Mouse (Mus musculus) G1E-ER4 (cell line): Measurements from ENCODE around the gene Ccdc136. TPM values are rescaled to one million over a fixed set of nuclear protein-coding genes. Genes with fewer than 3 reads are reported as not detected.

ENCODE experiments used
- GATA1 ChIP-seq: IDR thresholded peaks from one replicate; pipeline ENCODE4 v1.8.0; 2012; ENCODE audit warnings: low read length, inconsistent platforms
- polyA plus RNA-seq: library from polyadenylated mRNA; stranded (reverse); fragments of >175 nt; gene quantifications from 2 replicates; pipeline ENCODE4 v1.2.3, GENCODE M21; 2012

Ccdc136 gene
- polyA plus RNA-seq, 1 experiment: not detected

DNA sequence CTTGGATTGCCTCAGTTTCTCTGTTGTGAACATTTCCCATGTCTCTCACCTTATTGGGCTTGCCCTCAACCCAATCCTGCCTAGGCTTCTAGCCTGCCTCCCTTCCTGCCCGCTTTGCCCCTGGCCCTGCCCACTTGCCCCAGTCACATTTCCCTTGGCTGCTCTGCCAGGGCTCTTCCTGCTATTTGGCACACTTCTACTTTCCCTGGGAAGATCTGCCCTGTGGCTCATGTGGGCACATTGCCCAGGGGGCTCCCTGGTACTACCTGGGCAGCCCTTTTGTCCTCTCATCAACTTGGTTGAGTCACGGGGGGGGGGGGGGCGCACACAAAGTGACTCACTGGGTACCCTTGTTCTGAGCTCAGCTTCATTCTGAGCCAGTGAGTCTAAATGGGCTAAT is 36.0 kb downstream of the Ccdc136 start:
- no peak for TF ChIP-seq GATA1

DNA sequence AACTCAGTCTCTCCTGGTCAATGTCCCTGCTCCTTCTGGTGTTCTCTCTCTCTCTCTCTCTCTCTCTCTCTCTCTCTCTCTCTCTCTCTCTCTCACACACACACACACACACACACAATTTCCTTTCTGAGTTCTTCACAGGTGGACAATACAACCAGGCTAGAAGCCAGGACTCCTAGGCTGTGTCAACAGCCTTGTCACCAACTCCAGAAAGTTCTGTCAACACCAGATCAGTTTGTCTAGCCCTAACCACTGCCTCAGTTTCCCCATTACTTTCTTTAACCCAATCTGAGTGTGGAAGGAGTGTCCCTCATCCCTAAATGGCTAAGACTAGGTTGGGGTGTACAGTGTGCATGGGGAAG is 36.5 kb downstream of the Ccdc136 start:
- TF ChIP-seq GATA1: no peak

DNA sequence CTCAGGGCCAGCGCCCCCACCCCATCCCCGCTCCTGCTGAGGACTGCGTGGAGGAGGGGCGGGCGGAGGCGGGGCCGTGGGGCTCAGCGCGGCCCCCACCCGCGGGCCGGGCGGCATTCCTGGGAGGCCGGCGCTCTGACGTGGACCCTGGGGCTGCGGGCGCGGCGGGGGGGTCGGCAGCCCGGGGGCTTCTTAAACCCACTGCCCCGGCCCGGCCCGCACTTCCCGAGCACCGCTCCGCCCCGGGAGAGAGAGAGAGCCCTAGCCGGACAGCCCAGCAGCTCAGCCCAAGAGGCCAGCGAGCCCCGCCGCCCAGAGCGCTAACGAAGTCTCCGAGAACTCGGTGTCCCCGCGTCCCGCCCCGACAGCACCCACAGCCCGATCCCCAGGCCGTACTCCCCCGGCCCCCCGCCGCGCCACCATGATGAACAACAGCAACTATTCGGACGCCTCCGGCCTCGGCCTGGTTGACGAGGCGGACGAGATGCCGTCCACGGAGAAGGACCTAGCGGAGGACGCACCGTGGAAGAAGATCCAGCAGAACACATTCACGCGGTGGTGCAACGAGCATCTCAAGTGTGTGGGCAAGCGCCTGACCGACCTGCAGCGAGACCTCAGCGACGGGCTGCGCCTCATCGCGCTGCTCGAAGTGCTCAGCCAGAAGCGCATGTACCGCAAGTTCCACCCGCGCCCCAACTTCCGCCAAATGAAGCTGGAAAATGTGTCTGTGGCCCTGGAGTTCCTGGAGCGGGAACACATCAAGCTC is 37.1 kb downstream of the Ccdc136 start, which contains the start of gene Flnc:
Flnc (plus strand) TSS at position 219 of the 766 bp plus-strand sequence.
- TF ChIP-seq GATA1: no peak

DNA sequence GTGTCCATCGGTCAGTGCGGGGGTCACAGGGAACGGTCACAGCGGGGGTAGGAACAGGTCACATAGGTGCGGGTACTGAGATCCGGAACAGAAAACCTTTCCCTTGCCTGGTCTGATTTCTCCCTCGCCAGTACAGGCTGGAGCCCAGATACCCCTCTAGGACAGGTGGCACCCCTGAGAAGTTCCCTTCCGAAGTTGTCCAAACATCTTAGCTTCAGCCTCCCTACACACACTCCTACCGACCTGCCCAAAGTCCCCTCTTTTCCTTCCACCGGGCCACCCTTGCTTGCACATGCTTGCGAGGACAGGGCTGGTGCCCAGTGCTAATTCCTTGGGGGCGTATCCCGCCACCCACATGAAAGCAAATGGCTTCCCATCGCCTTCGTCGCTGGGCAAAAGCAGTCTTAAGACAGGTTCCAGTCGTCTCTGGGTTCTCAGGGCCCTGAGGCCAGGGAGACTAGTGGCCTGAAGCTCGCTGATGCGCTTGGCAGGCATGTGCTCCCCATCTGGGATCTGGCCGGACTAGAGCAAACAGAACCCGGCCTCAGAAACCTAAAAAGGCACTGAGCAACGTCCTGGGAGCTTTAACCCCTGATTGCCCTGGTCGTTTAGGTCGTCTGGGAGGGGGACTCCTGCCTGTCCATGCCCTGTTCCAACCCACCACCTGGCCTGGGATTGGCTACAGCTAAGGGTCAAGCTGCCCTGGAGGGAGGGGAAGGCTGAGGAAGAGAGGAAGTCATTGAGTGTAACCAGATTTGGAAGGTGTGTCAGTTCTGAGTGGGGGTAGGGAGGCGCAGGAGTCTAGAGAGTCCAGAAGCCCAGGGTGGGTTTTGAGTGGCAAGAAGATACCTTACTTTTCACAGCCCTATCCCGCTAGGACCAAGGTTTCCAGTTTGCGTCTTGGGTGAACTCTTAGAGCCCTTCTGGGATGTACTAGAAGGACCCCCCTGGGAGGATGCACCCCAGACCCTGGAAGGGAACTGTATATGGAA is 38.0 kb downstream of the Ccdc136 start:
- TF ChIP-seq GATA1: no peak

DNA sequence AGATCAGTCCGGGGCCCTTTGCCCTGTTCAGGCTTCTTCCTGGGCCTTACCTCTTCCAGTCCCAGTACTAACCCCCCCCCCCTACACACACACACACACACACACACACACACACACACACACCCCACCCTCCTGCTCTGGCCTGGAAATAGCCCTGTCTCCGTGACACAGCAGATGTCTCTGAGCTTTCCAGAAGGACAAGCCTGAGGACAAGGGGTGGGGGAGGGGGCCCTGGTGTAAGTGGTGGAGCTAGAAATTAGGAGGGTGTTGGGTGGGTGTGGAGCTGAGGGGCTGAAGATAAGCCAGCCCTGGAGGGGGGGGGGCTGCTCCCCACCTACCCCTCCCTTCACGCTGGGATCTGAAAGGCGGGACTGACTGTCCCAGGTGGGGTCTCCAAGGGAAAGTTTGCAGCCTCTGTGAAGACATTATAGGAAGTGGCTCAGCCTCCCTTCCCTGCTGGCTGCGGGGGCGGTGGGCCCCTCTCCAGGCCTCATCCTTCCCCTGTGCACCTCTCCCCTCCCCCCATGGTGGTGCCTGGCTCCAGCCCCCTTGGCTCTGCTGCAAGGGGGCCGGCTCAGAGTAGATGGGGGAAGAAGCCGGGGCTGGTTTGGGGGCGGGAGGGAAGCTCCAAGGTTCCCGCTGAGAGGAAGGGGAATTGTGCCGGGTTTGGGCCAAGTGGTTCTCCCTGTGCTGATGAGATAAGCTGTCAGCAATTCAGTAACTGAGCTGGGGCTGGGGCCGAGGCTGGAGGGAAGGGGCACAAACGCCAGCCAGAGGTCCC is 39.0 kb downstream of the Ccdc136 start:
- TF ChIP-seq GATA1: no peak

DNA sequence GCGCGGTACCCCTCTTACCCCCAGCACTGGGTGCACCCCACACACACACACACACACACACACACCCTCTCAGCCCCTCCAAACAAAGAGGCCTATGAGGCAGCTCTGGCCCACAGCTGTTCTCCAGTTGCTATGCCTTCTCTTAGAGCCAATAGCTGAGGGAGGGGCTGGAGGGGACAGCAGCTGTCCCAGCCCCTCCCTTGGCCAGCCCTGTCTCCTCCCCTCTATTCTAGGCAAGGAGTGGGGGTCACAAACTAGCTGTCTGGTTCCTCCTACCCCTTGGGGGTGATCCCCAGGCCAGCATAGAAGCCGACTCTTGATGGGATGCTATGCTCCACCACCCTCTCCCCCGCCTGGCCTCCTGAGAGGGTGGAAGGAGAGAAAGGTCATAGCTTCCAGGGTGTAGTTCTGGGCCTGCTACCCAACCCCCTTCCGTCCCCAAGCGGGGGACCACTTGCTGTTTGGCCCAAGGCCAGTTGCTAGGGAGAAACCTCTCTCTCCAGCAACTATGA is 39.9 kb downstream of the Ccdc136 start:
- TF ChIP-seq GATA1: no peak

DNA sequence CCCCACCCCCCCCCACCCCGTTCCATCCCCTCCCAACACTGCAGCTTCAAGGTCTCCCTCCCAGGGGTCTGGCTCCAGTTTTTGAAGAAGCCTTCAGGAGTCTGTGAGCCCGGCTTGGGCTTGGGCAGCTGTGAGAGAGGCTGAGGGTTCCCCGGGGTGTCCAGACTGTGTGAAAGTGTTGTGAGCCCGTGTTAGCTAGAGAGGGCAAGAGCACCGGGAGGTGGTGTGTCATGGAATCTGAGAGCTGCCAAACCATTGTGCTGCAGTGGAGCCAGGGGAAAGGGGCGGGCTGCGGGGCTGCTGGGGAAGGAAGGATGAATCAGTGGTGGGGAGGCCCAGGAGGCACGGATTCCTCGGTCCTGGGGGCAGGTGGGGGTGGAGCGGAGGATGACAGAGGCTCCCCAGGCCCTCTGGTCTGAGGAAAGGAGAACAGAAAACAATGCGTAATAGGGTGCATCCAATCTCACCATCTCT is 40.4 kb downstream of the Ccdc136 start:
- TF ChIP-seq GATA1: no peak

DNA sequence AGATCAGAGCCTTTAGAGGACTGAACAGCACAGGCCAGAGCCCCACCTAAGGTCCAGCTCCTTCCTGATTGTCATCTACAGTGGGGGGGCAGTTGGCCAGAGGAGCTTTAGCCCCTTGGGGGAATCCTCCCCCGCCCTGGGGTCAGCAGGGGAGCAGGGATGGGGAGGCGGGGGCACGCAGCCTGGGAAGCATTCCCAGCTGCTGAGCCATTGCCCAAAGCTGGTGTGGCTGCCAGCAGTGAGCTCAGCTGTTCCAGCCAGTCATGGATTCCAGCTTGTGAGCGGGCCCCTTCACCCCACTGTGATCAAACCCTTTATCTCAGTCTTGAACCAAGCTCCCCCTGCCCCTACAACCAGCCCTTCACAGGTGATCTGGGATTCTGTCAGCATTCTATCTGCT is 43.1 kb downstream of the Ccdc136 start:
- no peak for TF ChIP-seq GATA1

DNA sequence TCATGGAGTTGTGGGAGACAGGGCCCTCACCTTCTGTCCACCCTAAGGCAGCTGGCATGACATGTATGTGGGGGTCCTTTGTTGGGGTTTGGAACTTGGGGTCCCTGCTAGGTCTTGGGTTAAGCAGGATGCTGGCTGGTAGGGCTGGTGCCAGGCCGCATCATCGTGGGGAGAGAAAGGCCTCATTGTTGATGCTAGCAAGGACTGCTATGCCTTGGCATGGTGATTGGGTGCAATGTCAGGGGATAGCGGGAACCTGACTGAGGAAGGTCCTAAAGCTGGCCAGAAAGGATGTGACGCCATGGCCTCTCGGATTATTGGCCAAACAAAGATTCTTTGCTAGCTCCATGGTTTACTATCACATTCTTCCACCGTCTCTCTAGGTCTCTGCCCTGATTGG is 43.7 kb downstream of the Ccdc136 start:
- TF ChIP-seq GATA1: no peak

DNA sequence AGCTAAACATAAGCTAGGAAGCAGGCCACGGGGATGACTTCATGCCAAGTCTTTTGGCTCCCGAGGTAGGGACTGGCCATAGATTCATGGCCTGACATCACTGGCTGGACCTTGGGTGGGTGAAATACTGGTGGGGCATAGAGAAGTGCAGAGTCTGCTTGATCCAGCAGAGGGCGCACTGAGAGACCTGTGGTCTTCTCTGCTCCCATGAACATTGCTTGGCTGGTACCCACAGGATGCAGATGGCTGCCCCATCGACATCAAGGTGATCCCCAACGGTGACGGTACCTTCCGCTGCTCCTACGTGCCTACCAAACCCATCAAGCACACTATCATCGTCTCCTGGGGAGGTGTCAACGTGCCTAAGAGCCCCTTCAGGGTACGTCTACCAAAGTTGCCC is 48.7 kb downstream of the Ccdc136 start:
- no peak for TF ChIP-seq GATA1

DNA sequence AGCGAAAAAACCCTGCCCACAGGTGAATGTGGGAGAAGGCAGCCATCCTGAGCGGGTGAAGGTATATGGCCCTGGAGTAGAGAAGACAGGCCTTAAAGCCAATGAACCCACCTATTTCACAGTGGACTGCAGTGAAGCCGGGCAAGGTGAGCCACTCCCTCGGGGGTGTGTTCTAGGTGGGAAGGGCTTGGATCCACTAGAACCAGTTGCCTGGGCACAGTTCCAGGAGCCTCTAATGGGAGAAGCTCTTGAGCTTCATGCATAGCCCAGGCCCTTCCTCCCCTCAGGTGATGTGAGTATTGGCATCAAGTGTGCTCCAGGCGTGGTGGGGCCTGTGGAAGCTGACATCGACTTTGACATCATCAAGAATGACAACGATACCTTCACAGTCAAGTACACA is 49.2 kb downstream of the Ccdc136 start:
- no peak for TF ChIP-seq GATA1

DNA sequence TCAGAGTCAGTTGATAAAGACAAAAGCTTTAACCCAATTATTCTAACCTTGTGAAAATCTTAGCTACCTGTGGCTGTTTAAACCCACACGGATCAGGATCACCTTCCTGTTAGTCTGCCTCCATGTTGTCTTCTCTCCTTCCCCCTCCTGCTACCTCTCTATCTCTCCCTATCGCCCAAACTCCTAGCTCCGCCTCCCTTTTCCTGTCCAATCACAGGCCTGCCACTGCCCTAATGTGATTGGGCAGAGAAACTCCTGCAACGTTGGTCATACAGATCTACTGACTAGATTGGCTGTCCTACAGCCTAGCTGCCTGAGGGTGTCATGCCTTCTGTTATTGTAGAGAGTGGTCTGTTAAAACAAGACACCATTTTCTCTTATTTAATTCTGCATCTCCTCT is 53.7 kb downstream of the Ccdc136 start:
- no peak for TF ChIP-seq GATA1

DNA sequence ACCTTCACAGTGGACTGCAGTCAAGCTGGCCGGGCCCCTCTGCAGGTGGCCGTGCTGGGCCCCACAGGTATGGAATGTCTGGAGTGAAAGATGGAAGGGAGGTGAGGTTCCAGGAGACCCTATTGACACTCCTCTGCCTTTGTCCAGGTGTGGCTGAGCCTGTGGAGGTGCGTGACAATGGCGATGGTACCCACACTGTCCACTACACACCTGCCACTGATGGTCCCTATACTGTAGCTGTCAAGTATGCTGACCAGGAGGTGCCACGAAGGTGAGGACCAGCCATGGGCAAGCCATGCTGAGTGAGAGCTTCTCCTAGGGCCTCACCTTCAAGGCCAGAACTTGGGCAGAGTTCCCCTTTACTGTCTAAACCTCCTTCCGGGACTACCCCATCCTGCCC is 54.6 kb downstream of the Ccdc136 start:
- TF ChIP-seq GATA1: no peak

DNA sequence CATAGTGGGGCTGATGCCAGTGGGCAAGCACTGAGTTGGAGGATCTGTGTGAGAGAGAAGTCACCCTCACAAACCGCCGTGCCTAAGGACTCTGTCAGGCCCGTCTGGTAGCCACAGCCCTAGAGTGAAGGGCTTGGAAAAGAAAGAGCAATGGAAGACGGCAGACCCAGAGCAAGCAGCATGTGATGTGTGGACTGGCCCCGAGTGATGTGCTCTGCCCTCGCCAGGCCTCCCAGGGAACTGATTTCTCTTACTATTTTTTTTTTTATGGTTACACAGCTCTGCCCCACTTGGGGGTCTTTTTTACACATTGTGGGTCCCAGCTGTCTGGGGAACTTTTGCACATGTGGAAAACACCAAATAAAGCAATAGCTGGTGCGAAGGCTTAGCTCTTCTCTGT is 65.4 kb downstream of the Ccdc136 start:
- TF ChIP-seq GATA1: no peak

DNA sequence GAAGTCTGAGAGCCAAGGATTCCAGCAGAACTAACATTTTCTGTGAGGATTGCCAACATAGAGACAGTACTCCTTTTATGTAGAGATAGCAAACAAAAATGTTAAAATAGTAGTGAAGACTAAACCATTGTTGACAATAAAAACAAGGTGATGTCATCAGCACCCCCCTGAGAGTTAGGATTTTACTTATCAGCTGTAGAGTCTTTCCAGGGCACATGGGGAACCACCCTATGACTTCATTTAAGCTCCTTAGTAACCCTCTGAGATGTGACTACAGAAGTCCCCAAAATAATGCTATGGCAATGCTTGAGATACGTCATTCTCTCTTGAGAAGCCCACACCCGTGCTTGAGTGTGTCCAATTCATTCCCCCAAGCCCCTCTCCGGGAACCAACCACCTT is 67.3 kb downstream of the Ccdc136 start:
- no peak for TF ChIP-seq GATA1
